In genomic region chrX:72169146-72169545, GRCm38 (mm10) we compare ENCODE assay signal across 31 mouse cellular contexts. TPM values are rescaled to one million over a fixed set of nuclear protein-coding genes. Genes with fewer than 3 reads are reported as not detected.
DNase-seq lines count a peak whose midpoint lies in the region; TF ChIP-seq lines count a peak whose summit lies in the region.
"Had no signal": no experiment of that assay in that cellular context is flagged by ENCODE, and none has a peak within 500 bp of the region (broad histone marks: within the 10 kb centered on the region; RNA-seq: fewer than 3 reads in every experiment).

No protein-coding gene starts in this region.

- H3K27ac ChIP-seq in cerebellum, adult 2 months (ENCODE audit: insufficient read depth, low read length), result no peak overlapping the region
- H3K27ac ChIP-seq: forebrain, embryonic 10.5 days; forebrain, embryonic 13.5 days; heart, embryonic 10.5 days; heart, embryonic 13.5 days; hindbrain, embryonic 14.5 days; hindbrain, postnatal 0 days had no signal

- no peak for TF ChIP-seq POLR2A in cerebellum, adult 2 months (IDR thresholded peaks at IDR 0.05; ENCODE audit: borderline replicate concordance, insufficient read depth, low read length)

- no peaks in the 10 kb centered on the region for H3K27me3 ChIP-seq in cerebellum, adult 2 months (ENCODE audit: control insufficient read depth, insufficient read depth, low read length)
- H3K27me3 ChIP-seq: forebrain, embryonic 13.5 days; heart, embryonic 13.5 days had no signal

- intact Hi-C loops in left cerebral cortex, postnatal 4 days (cut with DNase I), result no loop called here

- TF ChIP-seq CTCF in cerebellum, adult 2 months (IDR thresholded peaks at IDR 0.05; ENCODE audit: borderline replicate concordance, insufficient read depth, low read depth, low read length), result no peak

- no peak overlapping the region for H3K4me3 ChIP-seq in cerebellum, adult 2 months (replicated peaks; ENCODE audit: insufficient read depth, low read depth, low read length)
- H3K4me3 ChIP-seq: forebrain, embryonic 10.5 days; forebrain, embryonic 13.5 days; heart, embryonic 10.5 days; heart, embryonic 13.5 days had no signal

- H3K4me1 ChIP-seq in cerebellum, adult 2 months (ENCODE audit: control insufficient read depth, insufficient read depth, low read length), result no peaks in the 10 kb centered on the region
- H3K4me1 ChIP-seq: forebrain, embryonic 10.5 days; forebrain, embryonic 13.5 days; heart, embryonic 10.5 days; heart, embryonic 13.5 days had no signal

- DNase-seq in cerebellum, adult 2 months, result peak; percentile 6 to 18
- no peak for DNase-seq in cerebellum, postnatal 4 days (ENCODE audit: low spot score in 2 of 2)
- peak; percentile 11 to 21 for DNase-seq in cerebellum, postnatal 25 days
- DNase-seq in cerebellum, adult 11-12 months, result no peak
- DNase-seq in left cerebral cortex, postnatal 4 days, result peak; percentile 0
- DNase-seq in left cerebral cortex, adult 8-10 months (ENCODE audit: low spot score in 2 of 2), result no peak
- no peak for DNase-seq in layer of hippocampus, postnatal 14 days (ENCODE audit: low spot score in 2 of 2)
- DNase-seq: adrenal gland, adult 2 months; adrenal gland, postnatal 14 days; cerebellum, adult 9-10 months; gastrocnemius, postnatal 25 days; heart, adult 18-20 months; heart, postnatal 14 days; heart, postnatal 4 days; kidney, adult 18-20 months had no signal

RNA-seq across cellular contexts. Expression of gene Magea4, which starts 52.7 kb away (rescaled TPM):
- polyA plus RNA-seq in cerebellum, adult 2 months (2012; rRNA removed), result not detected in 2 replicates
- not detected for total RNA-seq in left cerebral cortex, postnatal 4 days (2021)
- total RNA-seq in left cerebral cortex, adult 8-10 months (2022), result not detected
- total RNA-seq in layer of hippocampus, postnatal 14 days (2021), result not detected
- total RNA-seq: adrenal gland, adult 2 months; adrenal gland, postnatal 14 days; adrenal gland, postnatal 4 days; gastrocnemius, adult 8-10 months; gastrocnemius, postnatal 25 days; heart, adult 18-20 months; heart, postnatal 14 days; heart, postnatal 4 days; hindbrain, postnatal 0 days had no signal
- polyA plus RNA-seq: adrenal gland, adult 2 months; embryonic facial prominence, embryonic 11.5 days; embryonic facial prominence, embryonic 14.5 days; forebrain, embryonic 10.5 days; forebrain, embryonic 13.5 days; gonadal fat pad, adult 2 months; heart, embryonic 10.5 days; heart, embryonic 13.5 days; heart, embryonic 16.5 days; hindbrain, embryonic 11.5 days; hindbrain, embryonic 14.5 days; hindbrain, postnatal 0 days; inflammation-experienced regulatory T-cells, adult 6 months; intestine, embryonic 16.5 days; Patski had no signal

Comparison
In these comparisons a context has a peak if more than half of its experiments do, and no peak if none do; other contexts are left out.
1. DNase-seq: peak in cerebellum, adult 2 months (2 of 2), cerebellum, postnatal 25 days (2 of 2) and left cerebral cortex, postnatal 4 days (single experiment); none in cerebellum, postnatal 4 days (0 of 2), cerebellum, adult 11-12 months (single experiment), left cerebral cortex, adult 8-10 months (0 of 2) and layer of hippocampus, postnatal 14 days (0 of 2).